18 mouse cellular contexts compared by ENCODE assay signal in genomic region chr5:128450808-128451207, GRCm38 (mm10). TPM values are rescaled to one million over a fixed set of nuclear protein-coding genes. Genes with fewer than 3 reads are reported as not detected.
DNase-seq lines count a peak whose midpoint lies in the region; ATAC-seq and TF ChIP-seq lines count a peak whose summit lies in the region.
"Had no signal": no experiment of that assay in that cellular context is flagged by ENCODE, and none has a peak within 500 bp of the region (broad histone marks: within the 10 kb centered on the region; RNA-seq: fewer than 3 reads in every experiment).

No protein-coding gene starts in this region.

- no peak overlapping the region for H3K9ac ChIP-seq in heart, adult 2 months (ENCODE audit: low read depth, low read length)
- H3K9ac ChIP-seq in liver, embryonic 14.5 days (replicated peaks) = no peak overlapping the region
- no peak overlapping the region for H3K9ac ChIP-seq in liver, embryonic 11.5 days (ENCODE audit: low read depth, low read length)
- no peak overlapping the region for H3K9ac ChIP-seq in ES-E14 (ENCODE audit: insufficient read depth, low read depth, low read length, poor library complexity, severe bottlenecking)
- H3K9ac ChIP-seq: embryonic facial prominence, embryonic 12.5 days; forebrain, embryonic 13.5 days; heart, embryonic 12.5 days; hindbrain, embryonic 15.5 days; neural tube, embryonic 15.5 days had no signal

- no peak overlapping the region for H3K4me2 ChIP-seq in liver, embryonic 14.5 days (ENCODE audit: low read depth)
- H3K4me2 ChIP-seq in liver, embryonic 11.5 days = no peak overlapping the region
- H3K4me2 ChIP-seq: embryonic facial prominence, embryonic 12.5 days; forebrain, embryonic 13.5 days; heart, embryonic 12.5 days; hindbrain, embryonic 15.5 days; neural tube, embryonic 15.5 days had no signal

- no peaks in the 10 kb centered on the region for H3K4me1 ChIP-seq in heart, adult 2 months (ENCODE audit: control insufficient read depth, insufficient read depth, low read length)
- no peaks in the 10 kb centered on the region for H3K4me1 ChIP-seq in liver, embryonic 14.5 days (replicated peaks; ENCODE audit: control insufficient read depth in 2 of 2, insufficient read depth in 2 of 2, low read length in 1 of 2)
- H3K4me1 ChIP-seq in liver, embryonic 11.5 days (replicated peaks; ENCODE audit: control insufficient read depth, insufficient read depth, low read length) = no peaks in the 10 kb centered on the region
- peaks cover 0 to 11% of the 10 kb centered on the region in 2 experiments; a peak in 1 of 4 replicates for H3K4me1 ChIP-seq in ES-E14 (ENCODE audit: control insufficient read depth in 2 of 2, insufficient read depth in 2 of 2, low read length in 2 of 2, poor library complexity in 1 of 2)
- no peaks in the 10 kb centered on the region for H3K4me1 ChIP-seq in cortical plate, adult 2 months (ENCODE audit: control insufficient read depth, insufficient read depth, low read length)
- H3K4me1 ChIP-seq: embryonic facial prominence, embryonic 12.5 days; heart, embryonic 12.5 days; neural tube, embryonic 15.5 days had no signal

- TF ChIP-seq EP300 in heart, adult 2 months (IDR thresholded peaks at IDR 0.05; ENCODE audit: insufficient read depth, low read depth, low read length) = no peak
- no peak for TF ChIP-seq EP300 in liver, embryonic 14.5 days (IDR thresholded peaks at IDR 0.05; ENCODE audit: low read depth)

- no peaks in the 10 kb centered on the region for H3K36me3 ChIP-seq in heart, adult 2 months (ENCODE audit: control insufficient read depth, insufficient read depth, low read length)
- H3K36me3 ChIP-seq in liver, embryonic 14.5 days (replicated peaks; ENCODE audit: control insufficient read depth, insufficient read depth, low read depth) = no peaks in the 10 kb centered on the region
- no peaks in the 10 kb centered on the region for H3K36me3 ChIP-seq in liver, embryonic 11.5 days (ENCODE audit: control insufficient read depth, insufficient read depth, low read length)
- H3K36me3 ChIP-seq in ES-E14 (ENCODE audit: control insufficient read depth, insufficient read depth, low read length, poor library complexity, severe bottlenecking) = no peaks in the 10 kb centered on the region
- H3K36me3 ChIP-seq: embryonic facial prominence, embryonic 12.5 days; heart, embryonic 12.5 days; hindbrain, embryonic 15.5 days; neural tube, embryonic 15.5 days had no signal

- no peak overlapping the region for H3K4me3 ChIP-seq in heart, adult 2 months
- no peak overlapping the region for H3K4me3 ChIP-seq in liver, embryonic 14.5 days (ENCODE audit: insufficient read depth in 1 of 2, low read depth in 2 of 2, low read length in 2 of 2)
- H3K4me3 ChIP-seq in liver, embryonic 11.5 days (ENCODE audit: low read depth, low read length) = no peak overlapping the region
- no peak overlapping the region for H3K4me3 ChIP-seq in ES-E14 (ENCODE audit: insufficient read depth in 1 of 2, low read depth in 1 of 2, low read length in 2 of 2, poor library complexity in 1 of 2, severe bottlenecking in 1 of 2)
- no peak overlapping the region for H3K4me3 ChIP-seq in cortical plate, adult 2 months (ENCODE audit: insufficient read depth, low read length)
- H3K4me3 ChIP-seq: embryonic facial prominence, embryonic 12.5 days; forebrain, embryonic 13.5 days; heart, embryonic 12.5 days; hindbrain, embryonic 15.5 days; neural tube, embryonic 15.5 days had no signal

- TF ChIP-seq POLR2A in heart, adult 2 months (IDR thresholded peaks at IDR 0.05; ENCODE audit: insufficient read depth, low read depth, low read length) = no peak
- no peak for TF ChIP-seq POLR2A in cortical plate, adult 2 months (IDR thresholded peaks at IDR 0.05; ENCODE audit: extremely low read depth, insufficient read depth, low read length)

- H3K27me3 ChIP-seq in heart, adult 2 months (ENCODE audit: control insufficient read depth, insufficient read depth, low read length) = no peaks in the 10 kb centered on the region
- H3K27me3 ChIP-seq in liver, embryonic 14.5 days (ENCODE audit: control insufficient read depth, insufficient read depth, low read length) = no peaks in the 10 kb centered on the region
- 0 out of 2 replicates have a peak, but pooled peaks cover 2% of the 10 kb centered on the region for H3K27me3 ChIP-seq in liver, embryonic 11.5 days (replicated peaks; ENCODE audit: control insufficient read depth, insufficient read depth, low read length)
- H3K27me3 ChIP-seq: hindbrain, embryonic 15.5 days had no signal

- peak; percentile 41 for TF ChIP-seq CTCF in heart, adult 2 months (IDR thresholded peaks at IDR 0.05)
- TF ChIP-seq CTCF in liver, embryonic 14.5 days (IDR thresholded peaks at IDR 0.05; ENCODE audit: low read depth) = peak; percentile 56
- peak; percentile 31; the same call in 1 of the 2 replicates for TF ChIP-seq CTCF in cortical plate, adult 2 months (IDR thresholded peaks at IDR 0.05; ENCODE audit: extremely low read depth, insufficient read depth, low read length)

- DNase-seq in heart, adult 2 months = no peak
- DNase-seq in heart, postnatal 14 days = no peak
- DNase-seq in liver, embryonic 14.5 days (ENCODE audit: low read depth in 3 of 3, low spot score in 3 of 3) = no peak
- no peak for DNase-seq in liver, embryonic 11.5 days (ENCODE audit: low spot score)
- DNase-seq in ES-E14 (ENCODE audit: low read depth, low spot score) = no peak
- no peak for DNase-seq in heart, adult 18-20 months
- DNase-seq: adrenal gland, postnatal 36 days; cerebellum, adult 11-12 months; gastrocnemius, postnatal 14 days; kidney, postnatal 10 days; layer of hippocampus, postnatal 36 days; right cerebral cortex, adult 18-20 months had no signal

- H3K27ac ChIP-seq in heart, adult 2 months = no peak overlapping the region
- H3K27ac ChIP-seq in liver, embryonic 14.5 days = no peak overlapping the region
- no peak overlapping the region for H3K27ac ChIP-seq in liver, embryonic 11.5 days (ENCODE audit: low read depth, low read length)
- H3K27ac ChIP-seq in ES-E14 (ENCODE audit: insufficient read depth, low read depth, low read length, poor library complexity, severe bottlenecking) = no peak overlapping the region
- no peak overlapping the region for H3K27ac ChIP-seq in cortical plate, adult 2 months (ENCODE audit: insufficient read depth, low read length)
- H3K27ac ChIP-seq: embryonic facial prominence, embryonic 12.5 days; forebrain, embryonic 13.5 days; hindbrain, embryonic 15.5 days; neural tube, embryonic 15.5 days had no signal

- WGBS in heart, adult 2 months = 74% methylated on average over 3 of the region's 3 CpGs
- WGBS in liver, embryonic 14.5 days (ENCODE audit: insufficient replicate concordance) = 67% methylated on average over 3 of the region's 3 CpGs
- WGBS in liver, embryonic 11.5 days = 76% methylated on average over 3 of the region's 3 CpGs

- intact Hi-C loops in heart, adult 2 months (cut with DNase I) = no loop called here
- intact Hi-C loops in heart, postnatal 14 days (cut with DNase I) = no loop called here

- in situ Hi-C loops in ES-E14 (cut with MboI; ENCODE audit: low sequenced_read_pairs in 2 of 2, unreplicated experiment in 2 of 2) = no loop called here

- H3K9me3 ChIP-seq in liver, embryonic 14.5 days (ENCODE audit: control insufficient read depth, low read length) = no peaks in the 10 kb centered on the region
- H3K9me3 ChIP-seq in liver, embryonic 11.5 days (ENCODE audit: control insufficient read depth, low read length) = no peaks in the 10 kb centered on the region
- H3K9me3 ChIP-seq in ES-E14 (ENCODE audit: control insufficient read depth, insufficient read depth, low read depth, low read length) = no peaks in the 10 kb centered on the region
- H3K9me3 ChIP-seq: embryonic facial prominence, embryonic 12.5 days; forebrain, embryonic 13.5 days; hindbrain, embryonic 15.5 days; neural tube, embryonic 15.5 days had no signal

- H3K79me2 ChIP-seq in heart, adult 2 months (replicated peaks; ENCODE audit: control insufficient read depth, insufficient read depth, low read length) = no peaks in the 10 kb centered on the region

- ATAC-seq in liver, embryonic 14.5 days (ENCODE audit: insufficient read depth) = no peak
- ATAC-seq in liver, embryonic 11.5 days (replicated peaks; ENCODE audit: low FRiP score) = no peak
- ATAC-seq: forebrain, embryonic 13.5 days had no signal

TF ChIP-seq in ES-E14, 5 proteins besides CTCF, POLR2A, EP300 and RAD21:
- no peak for TF ChIP-seq ZC3H11A (IDR thresholded peaks at IDR 0.05; ENCODE audit: borderline replicate concordance, low read depth, low read length)
- no peak for TF ChIP-seq MAFK (IDR thresholded peaks at IDR 0.05; ENCODE audit: insufficient read depth, low read depth, low read length)
- no peak for TF ChIP-seq CHD2 (IDR thresholded peaks at IDR 0.05; ENCODE audit: low read depth, low read length)
- 0 out of 2 replicates have a peak, but pooled peaks have one; percentile 2 for TF ChIP-seq ZNF384 (IDR thresholded peaks at IDR 0.05; ENCODE audit: low read depth, low read length)
- no peak for TF ChIP-seq HCFC1 (IDR thresholded peaks at IDR 0.05; ENCODE audit: borderline replicate concordance, insufficient read depth, low read length)

RNA-seq across cellular contexts. Expression of gene Tmem132d, which starts 17.9 kb away (rescaled TPM):
- under 1 TPM in 1 of 2 experiments, not detected in 1; 0.03 TPM for total RNA-seq in heart, adult 2 months (2021)
- polyA plus RNA-seq in heart, adult 2 months (2012; rRNA removed) = 0.03 and 0.06 TPM in 2 replicates
- total RNA-seq in heart, postnatal 14 days (2021) = under 1 TPM; 0.14 to 0.22 TPM
- under 0.01 TPM in 1 of 2 replicates, not detected in the other for polyA plus RNA-seq in liver, embryonic 14.5 days (2012; rRNA removed)
- polyA plus RNA-seq in liver, embryonic 14.5 days (2014; fragmentation: Nextera tagmentation; extraction: Ambion mirVana) = not detected in 2 replicates
- polyA plus RNA-seq in liver, embryonic 11.5 days (2014; fragmentation: Nextera tagmentation; extraction: Ambion mirVana) = 0.09 TPM in 1 of 2 replicates, not detected in the other
- 2.5 and 4.9 TPM in 2 replicates for total RNA-seq in ES-E14 (2012; rRNA removed)
- 24.8 and 27.6 TPM in 2 replicates for polyA plus RNA-seq in cortical plate, adult 2 months (2012; rRNA removed)
- total RNA-seq in heart, adult 18-20 months (2021) = not detected
